Mouse (Mus musculus) ES-E14 (cell line): ENCODE measurements around the gene Hsh2d. TPM values are rescaled to one million over a fixed set of nuclear protein-coding genes. Genes with fewer than 3 reads are reported as not detected.

Experiments used
- DNase-seq: peaks from one replicate; pipeline ENCODE4 v3.0.0-alpha.2; 2013; ENCODE audit warnings: low read depth, low spot score
- H3K27ac ChIP-seq: 2 replicates; pipeline ENCODE4 v1.5.1; 2012; ENCODE audit warnings: low read depth, mild to moderate bottlenecking, low read length, moderate library complexity, mixed read lengths; ENCODE audit not compliant: poor library complexity, insufficient read depth, severe bottlenecking
- H3K36me3 ChIP-seq: 2 replicates; pipeline ENCODE4 v1.6.1; 2012; ENCODE audit warnings: mild to moderate bottlenecking, low read length, moderate library complexity, mixed read lengths; ENCODE audit not compliant: control insufficient read depth, poor library complexity, insufficient read depth, severe bottlenecking
- H3K4me1 ChIP-seq, 2 experiments: fragments of 150-350 bp in 1 of 2; sonication (generic) in 1 of 2; 2 replicates each; pipeline ENCODE4 v1.6.1; 2012; ENCODE audit warnings: low read length in 2 of 2, mild to moderate bottlenecking in 1 of 2, mixed read lengths in 1 of 2; ENCODE audit not compliant: control insufficient read depth in 2 of 2, insufficient read depth in 2 of 2, poor library complexity in 1 of 2
- H3K4me3 ChIP-seq, 2 experiments: fragments of 150-350 bp in 1 of 2; sonication (generic) in 1 of 2; 2 replicates each; pipeline ENCODE4 v1.5.1; 2012; ENCODE audit warnings: low read length in 2 of 2, low read depth in 1 of 2, mild to moderate bottlenecking in 1 of 2, mixed read lengths in 1 of 2; ENCODE audit not compliant: insufficient read depth in 1 of 2, poor library complexity in 1 of 2, severe bottlenecking in 1 of 2
- H3K9ac ChIP-seq: 2 replicates; pipeline ENCODE4 v1.6.1; 2012; ENCODE audit warnings: low read depth, mild to moderate bottlenecking, low read length, mixed read lengths; ENCODE audit not compliant: poor library complexity, insufficient read depth, severe bottlenecking
- H3K9me3 ChIP-seq: fragments of 150-350 bp; sonication (generic); 2 replicates; pipeline ENCODE4 v1.6.1; 2012; ENCODE audit warnings: low read depth, mild to moderate bottlenecking, low read length; ENCODE audit not compliant: control insufficient read depth, insufficient read depth
- CHD2 ChIP-seq: IDR thresholded peaks from 2 replicates; pipeline ENCODE4 v1.6.1; 2014; ENCODE audit warnings: mild to moderate bottlenecking, low read depth, low read length, inconsistent platforms
- MAFK ChIP-seq: IDR thresholded peaks from 2 replicates; pipeline ENCODE4 v1.6.1; 2014; ENCODE audit warnings: mild to moderate bottlenecking, low read depth, low read length, inconsistent platforms; ENCODE audit not compliant: insufficient read depth
- ZC3H11A ChIP-seq: IDR thresholded peaks from 2 replicates; pipeline ENCODE4 v1.6.1; 2012; ENCODE audit warnings: low read depth, mild to moderate bottlenecking, inconsistent platforms, low read length, borderline replicate concordance
- in situ Hi-C, 2 experiments: fragments of 600-800 bp; cut with MboI; formaldehyde crosslinking; loops; one replicate each; pipeline ENCODE4 v1.15.1; 2025; ENCODE audit warnings: low sequenced_read_pairs in 2 of 2, inconsistent platforms in 1 of 2; ENCODE audit not compliant: unreplicated experiment in 2 of 2
- total RNA-seq: library from RNA; depleted of rRNA; stranded (reverse); fragments of 300-350 nt; gene quantifications from 2 replicates; pipeline ENCODE4 v1.2.3, GENCODE M21; 2012; rRNA removed

Gene Hsh2d
- total RNA-seq, 1 experiment, result 0.45 TPM

- no peak for DNase-seq
- TF ChIP-seq CHD2 (no peak), MAFK (no peak), ZC3H11A (no peak)
- in situ Hi-C loops, result no loop called here
- H3K9ac ChIP-seq, result no peak overlapping the region
- no peaks in the 10 kb centered on the region for H3K4me1 ChIP-seq
- no peak overlapping the region for H3K27ac ChIP-seq
- no peaks in the 10 kb centered on the region for H3K36me3 ChIP-seq
- H3K9me3 ChIP-seq, result no peaks in the 10 kb centered on the region
- H3K4me3 ChIP-seq, result no peak overlapping the region
Observed at GRCm38 (mm10) chr8:72244610-72245009, 55.2 kb downstream of the Hsh2d start.

Other genes starting within 250 kb of the Hsh2d start
- 50.8 and 79.0 TPM in 2 replicates for gene Zfp961, start 238.6 kb upstream of the Hsh2d start, total RNA-seq
- 0.18 and 0.32 TPM in 2 replicates for gene Cyp4f18, start 180.0 kb upstream of the Hsh2d start, total RNA-seq
- not detected in 2 replicates for gene Olfr372, start 148.4 kb upstream of the Hsh2d start, total RNA-seq
- 0.13 TPM in 1 of 2 replicates, not detected in the other for gene Olfr373, start 106.5 kb upstream of the Hsh2d start, total RNA-seq
- 0.48 and 0.54 TPM in 2 replicates for gene Olfr374, start 82.6 kb upstream of the Hsh2d start, total RNA-seq
- gene Tpm4, start 54.7 kb upstream of the Hsh2d start, total RNA-seq, result 72.9 and 146 TPM in 2 replicates
- gene Rab8a, start 28.4 kb upstream of the Hsh2d start, total RNA-seq, result 54.0 and 73.2 TPM in 2 replicates
- gene Cib3, start 23.2 kb downstream of the Hsh2d start, total RNA-seq, result 0.31 and 0.37 TPM in 2 replicates
- gene Gm11034, start 24.0 kb downstream of the Hsh2d start, total RNA-seq, result not detected in 2 replicates
- 28.2 and 41.6 TPM in 2 replicates for gene Fam32a, start 30.1 kb downstream of the Hsh2d start, total RNA-seq
- gene Ap1m1, start 50.4 kb downstream of the Hsh2d start, total RNA-seq, result 15.9 and 21.2 TPM in 2 replicates
- gene Gm10282, start 115.6 kb downstream of the Hsh2d start, total RNA-seq, result 13.0 and 21.2 TPM in 2 replicates
- 55.0 and 58.5 TPM in 2 replicates for gene Klf2, start 129.4 kb downstream of the Hsh2d start, total RNA-seq
- gene Eps15l1, start 231.8 kb downstream of the Hsh2d start, total RNA-seq, result 39.5 and 41.7 TPM in 2 replicates